Mouse (Mus musculus) mammary gland, adult 2 months (tissue): Measurements from ENCODE around the gene Gm5617. TPM values are rescaled to one million over a fixed set of nuclear protein-coding genes. Genes with fewer than 3 reads are reported as not detected.

Source experiments
- polyA plus RNA-seq: library from polyadenylated mRNA; depleted of rRNA; stranded (reverse); fragments of >200 nt; gene quantifications from 2 replicates; pipeline ENCODE4 v1.2.3, GENCODE M21; 2012; ENCODE audit warnings: low replicate concordance; rRNA removed

The Gm5617 gene
- 102 and 189 TPM in 2 replicates for polyA plus RNA-seq

GRCm38 (mm10) chr9:48494817-48495547 lies at the start of gene Gm5617, which contains the start of gene Rbm7:
Gene Gm5617, plus strand, starts transcription at chr9:48495442.
Gene Rbm7, minus strand, starts transcription at chr9:48495299.

DNA sequence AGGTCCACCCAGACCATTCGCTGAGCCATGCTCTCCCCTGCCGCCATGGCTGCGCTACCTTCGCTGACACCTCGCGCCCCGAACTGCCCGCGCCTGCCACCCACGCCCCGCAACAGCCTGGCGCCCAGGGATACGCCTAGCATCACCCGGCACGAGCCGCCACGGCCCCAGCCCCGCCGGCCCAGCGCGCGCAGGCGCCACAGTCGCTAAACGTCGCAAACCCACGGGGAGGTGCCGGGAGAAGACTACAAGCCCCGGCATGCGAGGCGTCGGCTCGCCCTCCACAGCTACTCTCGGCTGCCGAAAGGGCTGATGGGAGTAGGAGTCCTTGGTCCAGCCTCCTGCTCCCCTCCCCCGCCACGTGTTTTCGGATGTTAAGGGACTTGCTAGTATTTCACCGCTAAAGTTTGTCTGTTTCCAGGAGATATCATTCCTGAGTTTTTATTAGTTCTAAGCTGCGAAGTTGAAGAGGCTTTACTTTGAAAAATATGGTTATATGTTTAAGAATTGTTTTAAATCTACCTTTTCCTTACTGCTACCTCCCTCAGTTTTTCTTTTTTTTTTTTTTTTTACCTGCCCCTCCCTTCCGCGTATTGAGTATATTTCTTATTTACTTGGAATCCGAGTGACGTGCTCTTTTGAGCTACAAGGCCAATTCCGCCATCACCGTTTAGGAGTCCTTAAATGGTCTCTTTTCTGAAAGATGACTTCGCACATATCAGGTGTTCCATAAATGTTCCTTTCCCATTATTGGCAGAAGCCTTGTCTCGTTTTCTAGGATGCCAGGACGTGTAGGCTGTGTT lies 14.6 kb upstream of the Gm5617 start, which contains the start of gene Rexo2:
Rexo2 (minus strand) TSS at position 213 of the 803 bp plus-strand sequence.

Other genes with a start within 250 kb of the Gm5617 start
- 1.9 and 2.3 TPM in 2 replicates for gene Nxpe2, start 142.0 kb upstream of the Gm5617 start, polyA plus RNA-seq
- gene Rexo2, start 14.8 kb upstream of the Gm5617 start, polyA plus RNA-seq = 54.3 and 79.4 TPM in 2 replicates
- gene Rbm7, start 143 bp upstream of the Gm5617 start, polyA plus RNA-seq = 15.7 and 34.9 TPM in 2 replicates
- gene Nnmt, start 109.7 kb downstream of the Gm5617 start, polyA plus RNA-seq = 38.9 and 45.9 TPM in 2 replicates